Mouse (Mus musculus): ENCODE measurements at regions not wholly inside any gene's neighbourhood (a gene's known extent, or its start where the extent isn't known, plus 50 kb on each side); places are given as distances from the start of the nearest gene placed in this dataset.

- no peak for DNase-seq (ENCODE audit: low spot score)
Measured at GRCm38 (mm10) chr15:43784171-43784570, 3650.0 kb downstream of the 9330182O14Rik start.

- DNase-seq (ENCODE audit: low spot score): peak; percentile 17
Measured at GRCm38 (mm10) chr15:43803342-43803741, 3669.2 kb downstream of the 9330182O14Rik start.
